Mouse (Mus musculus) adrenal gland, postnatal 10 days (tissue): ENCODE results near the gene Msmp. TPM values are rescaled to one million over a fixed set of nuclear protein-coding genes. Genes with fewer than 3 reads are reported as not detected.
"Not testable (repeated sequence)": the region's sequence is repeated elsewhere in the genome, so short reads cannot be mapped to it uniquely, and the experiment has no call there.

Experiments
- DNase-seq: peaks from one replicate; pipeline ENCODE4 v3.0.0; 2021; ENCODE audit warnings: mixed read lengths
- total RNA-seq, 2 experiments: library from RNA; stranded (reverse); gene quantifications; 2 replicates each; pipeline ENCODE4 v1.2.3; 2021

The Msmp gene
- total RNA-seq, 2 experiments from 2014 or later = 1.8 to 1.9 TPM

- DNase-seq = not testable (repeated sequence)
Measured at GRCm38 (mm10) chr4:43596597-43596996, 12.3 kb upstream of the Msmp start.

GRCm38 (mm10) chr4:43593453-43593852 is 9.2 kb upstream of the Msmp start:
- DNase-seq = no peak

GRCm38 (mm10) chr4:43591961-43592360 is 7.7 kb upstream of the Msmp start:
- DNase-seq = no peak

DNA sequence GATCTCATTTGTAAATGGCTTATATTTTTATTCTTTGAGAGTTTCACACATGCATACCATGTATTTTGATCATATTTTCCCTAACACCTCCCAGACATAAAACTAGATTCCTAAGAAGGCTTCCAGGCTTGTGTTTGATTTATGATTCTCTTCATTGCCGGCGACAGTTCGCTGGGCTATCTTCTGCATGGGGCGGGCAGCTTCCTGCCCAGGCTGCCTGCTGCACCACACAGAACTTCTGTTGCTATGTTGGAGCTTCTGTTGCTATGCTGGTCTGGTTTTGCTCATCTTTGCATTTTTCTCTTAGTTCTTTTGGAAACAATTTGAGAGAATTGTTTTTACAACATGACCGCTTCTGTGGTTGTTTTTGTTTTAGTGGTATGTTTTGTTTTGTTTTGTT is 7.2 kb upstream of the Msmp start:
- no peak for DNase-seq

DNA sequence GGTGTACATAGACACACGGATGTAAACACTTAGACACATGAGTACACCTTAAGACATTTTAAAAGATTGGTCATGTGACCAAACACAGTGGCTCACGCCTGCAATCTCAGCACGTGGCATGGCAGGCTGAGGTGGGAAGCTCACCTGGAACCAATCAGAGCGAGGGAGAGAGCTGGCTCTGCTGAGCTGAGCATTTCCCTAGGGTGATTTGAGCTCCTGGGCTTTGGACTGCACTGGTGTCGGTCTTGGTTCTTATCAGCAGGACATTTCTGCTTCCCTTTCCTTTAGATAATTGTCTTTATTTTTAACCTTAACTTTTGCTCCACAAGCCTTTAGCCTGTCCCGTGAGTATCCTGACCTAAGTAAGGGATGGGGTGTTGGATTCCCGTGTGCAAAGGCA is 3.4 kb upstream of the Msmp start:
- no peak for DNase-seq

GRCm38 (mm10) chr4:43586411-43586810 is 2.1 kb upstream of the Msmp start:
- peak; percentile 56 for DNase-seq

- no peak for DNase-seq
Measured at GRCm38 (mm10) chr4:43585682-43586081, 1.4 kb upstream of the Msmp start.

DNA sequence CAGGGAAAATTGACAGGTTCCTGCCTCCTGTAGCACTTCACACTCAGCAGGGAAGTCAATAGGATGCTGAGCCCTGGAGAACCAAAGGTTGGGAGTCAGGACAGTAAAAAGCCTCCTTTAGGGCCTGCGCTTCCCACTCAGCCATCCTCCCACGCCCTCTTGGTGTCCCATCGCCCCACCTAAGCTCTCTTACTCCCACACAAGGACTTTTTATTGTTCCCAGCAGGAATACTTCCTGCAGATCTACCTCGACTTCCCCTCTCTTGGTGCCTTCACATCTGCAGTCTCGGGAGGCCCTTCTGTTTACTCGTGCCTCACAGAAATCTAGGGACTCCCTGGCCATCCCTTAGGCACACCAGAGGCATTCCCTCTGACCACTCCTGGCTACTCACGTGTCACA is 873 bp downstream of the Msmp start:
- DNase-seq = no peak

- no peak for DNase-seq
Measured at GRCm38 (mm10) chr4:43582241-43582640, 2.1 kb downstream of the Msmp start.

DNA sequence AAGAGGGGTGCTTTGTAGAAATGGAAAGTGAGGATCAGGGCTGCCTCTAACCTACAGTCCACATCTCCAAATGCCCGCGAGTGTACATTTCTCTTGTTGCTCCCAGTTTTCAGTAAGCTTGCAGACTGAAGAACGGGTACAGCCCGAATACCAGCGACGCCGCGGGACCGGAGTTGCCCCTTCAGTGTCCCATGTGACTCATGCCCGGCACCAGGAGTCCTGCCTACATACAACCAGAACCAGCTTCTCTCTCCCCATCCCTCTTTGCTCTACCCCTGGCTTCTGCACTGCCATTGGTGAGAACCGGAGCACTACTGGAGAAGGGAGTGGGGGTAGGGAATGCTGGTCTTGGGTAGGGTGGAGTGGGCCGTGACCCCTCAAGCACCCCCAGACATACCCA is 2.9 kb downstream of the Msmp start:
- no peak for DNase-seq

DNA sequence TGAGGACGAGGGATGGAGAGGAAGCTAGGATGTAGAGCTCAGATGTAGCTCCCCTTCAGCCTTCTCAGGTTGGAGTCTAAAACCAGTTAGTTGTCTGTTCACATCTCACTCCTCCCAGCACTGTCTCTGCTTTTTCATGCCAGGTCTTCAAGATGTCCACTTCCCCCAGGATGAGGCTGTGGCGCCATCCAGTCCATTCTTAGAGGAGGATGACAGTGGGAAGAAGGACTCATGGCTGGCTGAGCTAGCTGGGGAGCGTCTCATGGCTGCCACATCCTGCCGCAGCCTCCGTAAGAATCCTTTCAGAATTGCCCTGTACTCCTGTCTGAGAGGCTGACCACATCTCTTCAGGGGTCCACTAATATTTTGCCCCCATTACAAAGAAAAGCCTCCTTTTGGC is 3.6 kb downstream of the Msmp start:
- no peak for DNase-seq

DNA sequence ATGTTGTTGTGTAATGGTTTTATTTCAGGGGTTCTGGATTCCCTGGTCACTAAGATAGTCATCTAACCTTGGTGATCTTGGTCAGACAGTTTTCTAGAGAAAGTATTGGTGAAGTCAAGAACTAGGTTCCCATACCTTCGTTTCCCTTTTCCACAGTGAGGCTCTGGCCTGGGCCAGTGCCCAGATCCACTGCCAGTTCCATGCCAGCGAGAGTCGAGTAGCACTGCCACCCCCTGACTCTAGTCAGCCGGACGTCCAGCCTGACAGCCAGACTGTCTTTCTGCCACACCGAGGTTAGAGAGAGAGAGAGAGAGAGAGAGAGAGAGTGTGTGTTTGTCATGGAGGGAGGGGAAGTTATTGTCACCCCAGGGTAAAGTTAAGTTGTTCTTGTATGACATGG is 4.6 kb downstream of the Msmp start:
- DNase-seq = no peak

DNA sequence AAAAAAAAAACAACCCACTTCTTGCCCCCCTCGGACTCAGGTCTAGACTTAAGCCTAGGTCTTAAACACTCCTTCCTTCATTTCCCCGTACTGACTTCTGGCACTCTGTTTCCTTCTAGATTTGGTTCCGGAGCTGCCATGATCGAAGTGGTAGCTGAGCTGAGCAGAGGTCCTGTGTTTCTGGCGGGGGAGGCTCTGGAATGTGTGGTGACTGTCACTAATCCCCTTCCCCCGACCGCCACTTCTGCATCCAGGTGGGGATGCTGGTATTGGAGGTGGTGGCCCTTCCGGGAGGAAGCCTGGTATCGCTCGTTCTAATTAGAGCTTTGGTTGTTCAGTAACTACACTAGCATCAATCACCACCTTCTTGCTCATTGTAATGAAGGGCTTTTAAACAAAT is 5.0 kb downstream of the Msmp start:
- no peak for DNase-seq

DNA sequence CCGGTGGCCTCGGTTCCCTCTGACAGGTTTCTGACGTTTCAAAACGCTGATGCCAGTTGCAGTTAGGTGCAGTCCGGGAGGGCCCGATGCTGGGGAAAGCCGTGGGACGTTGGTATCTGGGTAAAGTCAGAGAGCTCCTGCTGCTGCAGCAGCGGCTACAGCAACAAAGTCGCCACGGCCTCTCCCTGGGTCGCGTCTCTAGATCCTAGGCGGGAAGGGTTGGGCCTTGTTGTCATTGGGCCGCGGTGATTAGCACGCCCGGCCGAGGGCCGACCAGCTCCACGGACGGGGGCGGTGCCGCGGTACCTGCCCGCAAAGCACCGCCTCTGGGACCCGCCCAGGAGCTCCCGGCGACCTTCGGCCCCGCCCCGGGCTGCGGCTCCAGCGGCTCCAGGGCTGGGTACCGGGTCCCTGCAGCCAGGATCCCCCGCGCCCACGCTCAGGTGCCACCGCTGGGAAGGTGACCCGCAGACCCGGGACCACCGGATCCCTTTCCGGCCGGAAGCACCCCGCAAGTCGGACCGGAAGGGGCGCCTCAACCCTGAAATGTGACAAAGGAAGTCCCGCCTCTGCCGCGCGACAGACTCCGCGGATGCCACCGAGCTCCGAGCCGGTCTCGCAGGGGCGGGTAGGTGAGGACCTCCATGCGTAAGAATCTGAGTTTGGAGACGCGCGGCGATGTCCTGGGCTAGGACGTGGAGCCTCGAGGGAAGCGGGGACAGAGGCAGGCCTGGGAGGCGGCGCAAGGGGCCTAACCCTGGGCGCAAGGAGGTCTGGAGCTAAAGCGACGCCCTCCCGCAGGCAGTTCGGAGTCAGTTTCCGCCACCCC is 5.7 kb downstream of the Msmp start, which contains the start of the genes Rgp1 and Gba2:
Gene Rgp1, plus strand, starts transcription at position 340 of the 829 bp plus-strand sequence.
Gene Gba2, minus strand, starts transcription at position 498 of the 829 bp plus-strand sequence.
- peak; percentile 94 for DNase-seq

DNA sequence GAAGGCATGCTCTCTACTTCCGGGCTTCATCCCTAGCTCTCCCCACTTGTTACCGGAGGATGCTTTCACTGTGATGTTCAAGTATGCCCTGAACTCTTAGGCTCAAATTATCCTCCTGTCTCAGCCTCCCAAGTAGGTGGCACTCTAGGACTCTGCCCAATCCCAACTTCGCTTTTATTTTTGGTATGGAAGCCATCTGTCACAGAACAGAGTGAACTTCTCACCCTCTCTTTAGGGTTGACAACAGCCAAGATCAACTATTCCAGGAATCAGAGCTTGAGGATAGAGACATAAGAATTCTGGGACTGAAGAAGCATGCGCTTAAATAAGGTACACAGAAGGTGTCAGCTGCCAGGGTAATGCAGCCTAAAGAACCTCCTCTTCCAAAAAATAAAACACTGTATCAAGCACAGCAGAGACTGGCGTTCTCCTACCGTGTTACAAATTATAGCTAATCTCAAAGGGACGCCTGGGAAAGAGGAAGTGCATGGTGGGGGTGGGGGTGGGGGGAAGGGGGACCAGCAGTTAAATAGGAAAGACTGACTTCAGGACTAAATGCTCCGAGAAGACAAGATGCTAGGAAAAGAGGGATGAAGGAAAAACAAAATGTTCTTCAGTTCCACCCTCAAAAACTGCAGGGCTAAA is 6.9 kb downstream of the Msmp start:
- no peak for DNase-seq

- no peak for DNase-seq
Measured at GRCm38 (mm10) chr4:43575356-43575755, 8.9 kb downstream of the Msmp start.

- no peak for DNase-seq
Measured at GRCm38 (mm10) chr4:43573561-43573960, 10.7 kb downstream of the Msmp start.

GRCm38 (mm10) chr4:43571395-43572045 is 12.8 kb downstream of the Msmp start:
- no peak for DNase-seq

DNA sequence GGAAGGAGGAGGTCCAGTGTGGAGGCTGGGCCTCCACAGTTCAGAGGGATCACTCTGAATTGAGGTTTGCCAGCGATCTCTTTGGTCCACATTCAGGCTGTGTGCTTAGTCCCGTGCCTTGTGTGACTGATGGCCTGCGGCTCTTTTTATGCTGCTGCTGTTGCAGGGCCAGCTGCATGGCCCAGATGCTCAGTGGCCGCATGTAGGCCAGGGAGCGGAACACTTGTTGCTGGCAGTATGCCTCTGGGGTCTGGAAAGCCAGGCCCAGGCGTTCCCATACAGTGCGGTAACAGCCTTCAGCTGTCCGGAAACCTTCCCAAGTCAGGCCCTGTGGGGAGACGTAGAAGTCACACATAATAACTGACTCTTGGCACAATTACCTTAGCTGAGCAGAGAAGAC is 17.2 kb downstream of the Msmp start:
- no peak for DNase-seq

DNA sequence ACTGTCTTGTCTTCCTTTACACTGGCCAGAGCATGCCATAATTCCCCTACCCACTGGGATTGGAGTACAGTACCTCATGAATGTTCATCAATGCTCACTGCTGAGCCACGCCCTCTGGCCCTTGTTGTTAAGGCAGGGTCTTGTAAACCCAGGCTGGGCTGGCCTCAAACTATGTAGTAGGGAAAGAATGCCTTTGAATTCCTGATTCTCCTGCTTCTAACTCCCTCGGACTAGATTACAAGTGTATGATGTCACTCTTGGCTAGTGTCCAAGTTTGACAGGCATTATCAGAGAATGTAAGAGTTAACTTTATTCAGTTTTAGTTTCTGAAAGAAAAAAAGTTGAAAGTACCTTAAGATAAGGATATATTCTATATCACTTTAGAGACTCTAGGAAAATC is 20.1 kb downstream of the Msmp start:
- DNase-seq = no peak

DNA sequence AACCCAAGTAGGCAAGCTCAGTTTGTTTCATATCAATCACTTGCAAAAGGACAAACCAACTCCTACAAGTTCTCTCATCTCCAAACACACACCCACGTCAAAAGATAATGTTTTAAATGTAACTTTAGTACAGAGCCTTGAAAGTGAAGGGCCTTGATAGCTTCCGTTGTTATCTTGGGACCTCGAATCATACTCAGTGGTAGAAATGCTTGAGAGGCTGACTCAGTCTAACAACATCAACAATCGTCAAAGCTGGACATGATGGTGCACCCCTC is 20.8 kb downstream of the Msmp start:
- DNase-seq = no peak

DNA sequence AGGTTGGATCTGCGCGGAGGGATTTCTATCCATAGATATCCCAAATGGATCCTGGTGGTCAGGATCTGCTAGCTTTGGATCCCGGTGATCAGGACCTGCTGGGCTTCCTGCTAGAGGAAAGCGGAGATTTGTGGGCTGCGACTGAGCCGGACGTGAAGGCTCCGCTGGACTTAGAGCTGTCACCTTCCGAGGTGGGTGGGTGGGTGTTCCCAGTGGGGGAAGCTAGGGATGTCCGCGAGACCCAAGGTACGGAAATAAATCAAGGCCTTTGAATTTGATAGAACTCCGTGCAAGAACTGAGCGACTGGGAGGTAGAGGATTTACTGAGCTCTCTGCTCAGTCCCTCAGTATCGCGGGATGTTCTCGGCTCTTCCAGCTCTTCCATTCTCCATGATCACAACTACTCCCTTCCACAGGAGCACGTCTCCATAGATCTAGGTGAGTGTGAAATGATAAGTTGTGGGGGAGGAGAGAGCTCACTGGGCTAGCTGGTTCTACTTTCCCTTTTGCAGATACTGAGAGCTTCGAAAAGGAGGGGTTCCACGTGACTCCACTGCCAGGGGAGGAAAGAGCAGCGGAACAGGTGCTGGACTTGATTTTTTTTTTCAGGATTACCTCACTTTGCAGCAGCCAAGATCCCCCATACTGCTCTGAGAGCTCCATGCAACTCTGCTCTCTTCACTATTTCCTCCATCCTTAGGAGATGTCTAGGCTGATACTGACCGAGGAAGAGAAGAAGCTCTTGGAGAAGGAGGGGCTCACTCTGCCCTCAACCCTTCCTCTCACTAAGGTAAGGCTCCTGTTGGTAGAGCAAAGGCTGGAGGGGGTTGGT is 21.3 kb downstream of the Msmp start:
- DNase-seq = no peak
